Mouse (Mus musculus) midbrain, embryonic 13.5 days (tissue): Measurements from ENCODE around the gene Hdgfl3. TPM values are rescaled to one million over a fixed set of nuclear protein-coding genes. Genes with fewer than 3 reads are reported as not detected.

ENCODE experiments used
- ATAC-seq: fragments of 200-750 bp; cut with Nextera tagmentation; 2 replicates; pipeline ENCODE4 v1.8.0; 2017; ENCODE audit warnings: mild to moderate bottlenecking, moderate TSS enrichment, moderate library complexity
- H3K27ac ChIP-seq: fragments of 300-500 bp; sonication (generic); 2 replicates; pipeline ENCODE4 v1.5.1; 2015; ENCODE audit warnings: inconsistent platforms, mild to moderate bottlenecking, moderate library complexity
- H3K27me3 ChIP-seq: fragments of 300-500 bp; sonication (generic); 2 replicates; pipeline ENCODE4 v1.6.1; 2015; ENCODE audit warnings: mild to moderate bottlenecking, inconsistent platforms
- H3K36me3 ChIP-seq: fragments of 300-500 bp; sonication (generic); 2 replicates; pipeline ENCODE4 v1.6.1; 2015; ENCODE audit warnings: mild to moderate bottlenecking, inconsistent platforms
- H3K4me1 ChIP-seq: fragments of 300-500 bp; sonication (generic); replicated peaks from 2 replicates; pipeline ENCODE4 v1.6.1; 2015; ENCODE audit warnings: inconsistent platforms
- H3K4me2 ChIP-seq: fragments of 300-500 bp; sonication (generic); replicated peaks from 2 replicates; pipeline ENCODE4 v1.6.1; 2015; ENCODE audit warnings: moderate library complexity, mild to moderate bottlenecking, inconsistent platforms
- H3K4me3 ChIP-seq: fragments of 300-500 bp; sonication (generic); replicated peaks from 2 replicates; pipeline ENCODE4 v1.5.1; 2015; ENCODE audit warnings: mild to moderate bottlenecking, inconsistent platforms
- H3K9ac ChIP-seq: fragments of 300-500 bp; sonication (generic); replicated peaks from 2 replicates; pipeline ENCODE4 v1.6.1; 2015; ENCODE audit warnings: mild to moderate bottlenecking, inconsistent platforms
- H3K9me3 ChIP-seq: fragments of 300-500 bp; sonication (generic); 2 replicates; pipeline ENCODE4 v1.6.1; 2016; ENCODE audit warnings: mild to moderate bottlenecking, inconsistent platforms
- WGBS: fragments of 180-500 bp; shearing (Covaris S2); methylation state at CpG from one replicate; pipeline ENCODE4 v1.1.7; 2015; 5-methylcytosine and 5-hydroxymethylcytosine counted together
- polyA plus RNA-seq: library from polyadenylated mRNA; unstranded; fragments of >200 nt; fragmentation: Nextera tagmentation; extraction: Ambion mirVana; gene quantifications from 2 replicates; pipeline ENCODE4 v1.2.1, GENCODE M21; 2015

The Hdgfl3 gene
- polyA plus RNA-seq = 65.7 and 66.2 TPM in 2 replicates

GRCm38 (mm10) chr7:81934267-81934745 lies at the start of gene Hdgfl3:
Gene Hdgfl3 (minus strand): TSS chr7:81934473.
- Histone ChIP-seq H3K4me1 (peaks cover 44% of the 10 kb centered on the region), H3K27me3 (no peaks in the 10 kb centered on the region; the same call in 1 of the 2 replicates), H3K9ac (peak within 1 kb of the TSS; percentile 98), H3K9me3 (no peaks in the 10 kb centered on the region), H3K4me3 (peak within 1 kb of the TSS; percentile 94), H3K4me2 (peak within 1 kb of the TSS; percentile 70), H3K27ac (peak within 1 kb of the TSS; percentile 99), H3K36me3 (no peaks in the 10 kb centered on the region)
- under 1% methylated on average over 59 of the region's 63 CpGs for WGBS
- ATAC-seq = peak; percentile 91

DNA sequence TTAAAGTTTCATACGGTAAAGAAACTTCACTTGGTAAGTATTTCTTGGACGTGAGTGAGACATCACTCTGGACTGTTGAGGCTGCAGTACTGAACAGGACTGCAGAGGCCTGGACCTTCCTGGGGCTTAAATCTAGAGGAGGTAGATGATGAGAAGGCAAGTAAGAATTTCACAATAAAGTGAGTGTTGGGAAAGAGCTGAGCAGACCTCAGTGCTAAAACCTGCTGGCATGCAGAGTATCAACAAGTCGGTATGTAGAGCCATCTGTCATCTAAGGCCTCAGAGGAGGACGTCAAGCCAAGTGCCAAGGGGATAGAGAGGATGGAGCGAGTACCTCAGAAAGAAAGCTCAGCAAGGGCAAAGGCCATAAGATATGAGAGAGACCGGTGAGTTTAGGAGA lies 49.4 kb upstream of the Hdgfl3 start:
- Histone ChIP-seq H3K4me1 (no peaks in the 10 kb centered on the region), H3K4me3 (no peak overlapping the region), H3K27me3 (peaks cover 7% of the 10 kb centered on the region), H3K27ac (no peak overlapping the region), H3K4me2 (no peak overlapping the region), H3K9ac (no peak overlapping the region), H3K9me3 (no peaks in the 10 kb centered on the region), H3K36me3 (no peaks in the 10 kb centered on the region)
- 89% methylated on average over 6 of the region's 6 CpGs for WGBS
- no peak for ATAC-seq

GRCm38 (mm10) chr7:81978304-81978703 lies 44.0 kb upstream of the Hdgfl3 start:
- H3K4me3 ChIP-seq = no peak overlapping the region
- no peak overlapping the region for H3K27ac ChIP-seq
- H3K9ac ChIP-seq = no peak overlapping the region
- 74% methylated on average over 8 of the region's 8 CpGs for WGBS
- H3K27me3 ChIP-seq = no peaks in the 10 kb centered on the region
- ATAC-seq = no peak
- no peaks in the 10 kb centered on the region for H3K9me3 ChIP-seq
- H3K36me3 ChIP-seq = no peaks in the 10 kb centered on the region
- H3K4me2 ChIP-seq = no peak overlapping the region
- H3K4me1 ChIP-seq = no peaks in the 10 kb centered on the region

DNA sequence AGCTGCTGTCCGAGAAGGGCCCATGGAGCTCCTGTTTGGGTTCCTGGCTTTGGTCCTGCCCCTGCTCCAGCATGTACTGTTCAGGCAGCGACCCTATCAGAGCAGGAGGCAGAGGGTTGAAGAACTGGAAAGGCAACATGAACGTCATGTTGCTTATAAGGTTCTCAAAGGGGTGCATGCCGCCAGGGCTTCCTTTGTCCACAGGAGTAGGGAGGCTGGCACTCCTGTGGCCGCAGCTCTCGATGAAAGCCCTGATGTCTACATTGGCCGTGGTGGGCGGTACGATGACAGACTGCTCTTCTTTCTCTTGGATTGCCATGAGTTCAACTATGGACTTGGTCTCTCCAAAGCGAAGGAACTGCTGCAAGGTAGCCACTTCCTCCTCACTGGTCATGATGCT lies 40.3 kb upstream of the Hdgfl3 start:
- Histone ChIP-seq H3K4me3 (no peak overlapping the region), H3K27ac (no peak overlapping the region), H3K9ac (no peak overlapping the region), H3K36me3 (no peaks in the 10 kb centered on the region), H3K4me1 (no peaks in the 10 kb centered on the region), H3K27me3 (no peaks in the 10 kb centered on the region), H3K9me3 (no peaks in the 10 kb centered on the region), H3K4me2 (no peak overlapping the region)
- WGBS = 92% methylated on average over 10 of the region's 10 CpGs
- ATAC-seq = no peak

GRCm38 (mm10) chr7:81973939-81974338 lies 39.7 kb upstream of the Hdgfl3 start:
- H3K27me3 ChIP-seq = no peaks in the 10 kb centered on the region
- H3K9ac ChIP-seq = no peak overlapping the region
- ATAC-seq = no peak
- H3K9me3 ChIP-seq = no peaks in the 10 kb centered on the region
- H3K4me2 ChIP-seq = no peak overlapping the region
- WGBS = 96% methylated on average over 12 of the region's 12 CpGs
- no peak overlapping the region for H3K27ac ChIP-seq
- no peaks in the 10 kb centered on the region for H3K4me1 ChIP-seq
- H3K36me3 ChIP-seq = no peaks in the 10 kb centered on the region
- no peak overlapping the region for H3K4me3 ChIP-seq

GRCm38 (mm10) chr7:81973339-81973738 lies 39.1 kb upstream of the Hdgfl3 start:
- 96% methylated on average over 5 of the region's 5 CpGs for WGBS
- ATAC-seq = no peak

GRCm38 (mm10) chr7:81968975-81969374 lies 34.7 kb upstream of the Hdgfl3 start:
- ATAC-seq = no peak
- Histone ChIP-seq H3K27me3 (no peaks in the 10 kb centered on the region), H3K27ac (no peak overlapping the region), H3K4me2 (no peak overlapping the region), H3K4me1 (no peaks in the 10 kb centered on the region), H3K9me3 (no peaks in the 10 kb centered on the region), H3K4me3 (no peak overlapping the region), H3K9ac (no peak overlapping the region), H3K36me3 (no peaks in the 10 kb centered on the region)
- 85% methylated on average over 6 of the region's 6 CpGs for WGBS

More at GRCm38 (mm10) chr7:81973339-81973738, 39.1 kb upstream of the Hdgfl3 start:
- Histone ChIP-seq H3K9me3 (no peaks in the 10 kb centered on the region), H3K27me3 (no peaks in the 10 kb centered on the region), H3K4me1 (no peaks in the 10 kb centered on the region), H3K36me3 (no peaks in the 10 kb centered on the region), H3K27ac (no peak overlapping the region), H3K4me2 (no peak overlapping the region), H3K4me3 (no peak overlapping the region), H3K9ac (no peak overlapping the region)

- 83% methylated on average over 4 of the region's 4 CpGs for WGBS
- H3K4me1 ChIP-seq = no peaks in the 10 kb centered on the region
- H3K9me3 ChIP-seq = no peaks in the 10 kb centered on the region
- H3K36me3 ChIP-seq = no peaks in the 10 kb centered on the region
- H3K27me3 ChIP-seq = no peaks in the 10 kb centered on the region
- no peak overlapping the region for H3K4me2 ChIP-seq
- no peak for ATAC-seq
- H3K27ac ChIP-seq = no peak overlapping the region
- H3K4me3 ChIP-seq = no peak overlapping the region
- H3K9ac ChIP-seq = no peak overlapping the region
Observed at GRCm38 (mm10) chr7:81968451-81968850, 34.2 kb upstream of the Hdgfl3 start.

- no peak for ATAC-seq
- Histone ChIP-seq H3K27ac (no peak overlapping the region), H3K4me3 (no peak overlapping the region), H3K27me3 (no peaks in the 10 kb centered on the region), H3K9ac (no peak overlapping the region), H3K36me3 (no peaks in the 10 kb centered on the region), H3K9me3 (no peaks in the 10 kb centered on the region), H3K4me1 (no peaks in the 10 kb centered on the region), H3K4me2 (no peak overlapping the region)
- 87% methylated on average over 5 of the region's 5 CpGs for WGBS
Observed at GRCm38 (mm10) chr7:81966195-81966594, 31.9 kb upstream of the Hdgfl3 start.

DNA sequence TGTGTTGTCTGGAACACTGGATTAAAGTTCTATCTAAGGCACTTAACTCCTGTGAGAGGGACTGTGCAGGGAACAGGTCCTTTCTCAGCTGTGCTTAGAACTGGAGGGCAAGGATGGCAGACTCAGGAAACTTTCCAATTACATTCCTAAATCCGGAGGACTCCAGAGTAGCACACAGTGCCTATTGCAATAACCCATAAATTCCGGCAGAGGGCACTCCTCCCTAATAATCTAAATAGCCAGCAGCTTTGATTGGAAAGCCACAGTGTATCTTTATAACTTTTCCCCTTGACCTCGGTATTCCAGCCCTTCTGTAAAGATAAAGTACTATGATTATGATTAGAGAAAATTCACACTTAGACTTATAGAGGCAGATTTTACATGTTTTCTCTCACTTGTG lies 25.4 kb upstream of the Hdgfl3 start:
- Histone ChIP-seq H3K4me2 (no peak overlapping the region), H3K9ac (no peak overlapping the region), H3K36me3 (no peaks in the 10 kb centered on the region), H3K4me3 (no peak overlapping the region), H3K9me3 (no peaks in the 10 kb centered on the region), H3K4me1 (no peaks in the 10 kb centered on the region), H3K27me3 (no peaks in the 10 kb centered on the region), H3K27ac (no peak overlapping the region)
- peak; percentile 66; the same call in 1 of the 2 replicates for ATAC-seq
- WGBS = 2% methylated on average over 3 of the region's 3 CpGs

DNA sequence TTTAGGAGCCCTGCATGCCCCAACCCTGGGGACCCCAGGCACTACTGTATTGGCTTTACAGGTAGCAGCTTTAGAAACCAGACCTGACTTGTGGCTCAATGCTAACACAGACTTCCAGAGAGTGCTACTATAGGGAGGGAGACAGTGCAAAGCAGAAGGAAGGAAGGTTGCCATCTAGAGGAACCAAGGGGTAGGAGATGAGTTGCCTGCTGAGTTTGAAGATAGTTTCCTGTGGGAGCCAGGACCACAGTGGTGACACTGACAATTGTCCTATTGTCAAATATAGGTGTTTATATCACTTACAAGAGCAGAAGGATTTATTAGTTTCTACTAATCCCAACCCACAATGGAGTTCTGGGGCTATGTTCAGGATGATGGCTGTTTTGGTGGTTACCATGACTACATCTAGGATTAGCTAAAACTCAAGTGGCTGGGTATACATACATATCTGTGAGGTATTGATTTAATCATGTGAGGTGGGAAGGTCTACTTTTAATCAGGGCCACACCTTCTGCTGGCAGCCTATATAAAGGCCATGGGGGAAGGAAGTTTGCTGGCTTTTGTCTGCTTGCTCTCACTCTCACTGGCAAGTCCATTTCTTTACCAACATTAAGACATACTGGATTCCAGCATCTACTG lies 20.1 kb upstream of the Hdgfl3 start:
- H3K9ac ChIP-seq = no peak overlapping the region
- no peaks in the 10 kb centered on the region for H3K36me3 ChIP-seq
- H3K4me2 ChIP-seq = no peak overlapping the region
- 0 out of 2 replicates have a peak, but pooled peaks have one; percentile 65 for ATAC-seq
- no peaks in the 10 kb centered on the region for H3K27me3 ChIP-seq
- H3K27ac ChIP-seq = no peak overlapping the region
- no peak overlapping the region for H3K4me3 ChIP-seq
- H3K4me1 ChIP-seq = no peaks in the 10 kb centered on the region
- H3K9me3 ChIP-seq = no peaks in the 10 kb centered on the region

- H3K36me3 ChIP-seq = no peaks in the 10 kb centered on the region
- H3K27me3 ChIP-seq = no peaks in the 10 kb centered on the region
- H3K9ac ChIP-seq = no peak overlapping the region
- H3K4me1 ChIP-seq = no peaks in the 10 kb centered on the region
- no peak for ATAC-seq
- no peak overlapping the region for H3K4me3 ChIP-seq
- H3K27ac ChIP-seq = no peak overlapping the region
- no peak overlapping the region for H3K4me2 ChIP-seq
- no peaks in the 10 kb centered on the region for H3K9me3 ChIP-seq
- 79% methylated on average over 2 of the region's 2 CpGs for WGBS
Observed at GRCm38 (mm10) chr7:81950499-81950898, 16.2 kb upstream of the Hdgfl3 start.

GRCm38 (mm10) chr7:81945398-81945797 lies 11.1 kb upstream of the Hdgfl3 start:
- H3K27ac ChIP-seq = no peak overlapping the region
- no peak overlapping the region for H3K4me3 ChIP-seq
- no peak overlapping the region for H3K9ac ChIP-seq
- H3K4me1 ChIP-seq = 0 out of 2 replicates have a peak, but pooled peaks cover 3% of the 10 kb centered on the region
- ATAC-seq = peak; percentile 27; the same call in 1 of the 2 replicates
- no peaks in the 10 kb centered on the region for H3K9me3 ChIP-seq
- H3K4me2 ChIP-seq = no peak overlapping the region
- H3K36me3 ChIP-seq = no peaks in the 10 kb centered on the region
- WGBS = 15% methylated on average over 4 of the region's 4 CpGs
- no peaks in the 10 kb centered on the region for H3K27me3 ChIP-seq
